Mouse (Mus musculus): Measurements from ENCODE around the gene Fbxo41. TPM values are rescaled to one million over a fixed set of nuclear protein-coding genes. Genes with fewer than 3 reads are reported as not detected.

The Fbxo41 gene
- 39.8 TPM for polyA plus RNA-seq (2015; fragmentation: Illumina TruSeq; extraction: RNeasy Lipid Tissue Mini Kit (QIAGEN cat#74804); ENCODE audit: low read depth, low replicate concordance)

GRCm38 (mm10) chr6:85502911-85503250, at the start of gene Fbxo41:
TSS of gene Fbxo41 (minus strand) at chr6:85502994.

GRCm38 (mm10) chr6:85513531-85513910, 10.7 kb upstream of the Fbxo41 start, which contains the start of gene Egr4:
TSS of gene Egr4 (minus strand) at chr6:85513589.

GRCm38 (mm10) chr6:85451664-85452410, 51.0 kb downstream of the Fbxo41 start, which contains the start of gene Pradc1:
TSS of gene Pradc1 (minus strand) at chr6:85451970.

GRCm38 (mm10) chr6:85450697-85451663, 51.8 kb downstream of the Fbxo41 start, which contains the start of gene Cct7:
TSS of gene Cct7 (plus strand) at chr6:85451514.

DNA sequence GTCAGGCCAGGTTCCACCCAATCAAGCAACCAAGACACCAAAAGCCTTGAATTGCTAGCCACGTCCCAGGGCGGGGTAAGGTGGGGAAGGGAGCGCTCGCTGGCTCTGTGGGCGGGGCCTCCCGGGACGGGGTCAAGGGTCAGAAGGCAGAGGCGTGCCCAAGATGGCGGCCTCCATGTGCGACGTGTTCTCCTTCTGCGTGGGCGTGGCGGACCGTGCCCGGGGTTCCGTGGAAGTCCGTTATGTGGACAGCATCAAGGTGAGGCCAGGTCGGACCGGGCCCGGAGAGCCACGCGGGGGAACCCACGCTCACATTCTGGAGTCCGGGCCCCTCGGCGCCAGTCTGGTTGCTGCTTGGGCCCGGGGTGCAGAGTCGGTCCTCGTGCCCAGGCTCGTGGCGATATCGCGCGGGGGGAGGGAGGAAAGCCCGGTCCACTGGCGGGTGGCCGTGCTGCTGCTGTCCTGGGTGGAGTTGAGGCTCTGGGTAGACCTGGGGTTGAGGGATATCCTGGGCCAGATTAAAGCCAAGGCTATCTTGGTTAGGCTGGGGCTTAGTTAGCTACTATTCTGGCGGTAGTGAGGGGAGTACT, 70.9 kb downstream of the Fbxo41 start, which contains the start of gene Smyd5:
Gene Smyd5, plus strand, starts transcription at position 148 of the 590 bp plus-strand sequence.

GRCm38 (mm10) chr6:85423836-85424379, 78.9 kb downstream of the Fbxo41 start, which contains the start of gene Noto:
TSS of gene Noto (plus strand) at chr6:85423886.

Other genes starting within 250 kb of the Fbxo41 start
- gene Sfxn5, start 169.6 kb downstream of the Fbxo41 start, polyA plus RNA-seq (2015; fragmentation: Illumina TruSeq; extraction: RNeasy Lipid Tissue Mini Kit (QIAGEN cat#74804); ENCODE audit: low read depth, low replicate concordance), result 115 TPM
- gene Rab11fip5, start 128.4 kb downstream of the Fbxo41 start, polyA plus RNA-seq (2015; fragmentation: Illumina TruSeq; extraction: RNeasy Lipid Tissue Mini Kit (QIAGEN cat#74804); ENCODE audit: low read depth, low replicate concordance), result 54.4 TPM
- not detected for gene Noto, start 79.1 kb downstream of the Fbxo41 start, polyA plus RNA-seq (2015; fragmentation: Illumina TruSeq; extraction: RNeasy Lipid Tissue Mini Kit (QIAGEN cat#74804); ENCODE audit: low read depth, low replicate concordance)
- gene Smyd5, start 71.0 kb downstream of the Fbxo41 start, polyA plus RNA-seq (2015; fragmentation: Illumina TruSeq; extraction: RNeasy Lipid Tissue Mini Kit (QIAGEN cat#74804); ENCODE audit: low read depth, low replicate concordance), result 45.7 TPM
- gene Cct7, start 51.5 kb downstream of the Fbxo41 start, polyA plus RNA-seq (2015; fragmentation: Illumina TruSeq; extraction: RNeasy Lipid Tissue Mini Kit (QIAGEN cat#74804); ENCODE audit: low read depth, low replicate concordance), result 246 TPM
- gene Pradc1, start 51.0 kb downstream of the Fbxo41 start, polyA plus RNA-seq (2015; fragmentation: Illumina TruSeq; extraction: RNeasy Lipid Tissue Mini Kit (QIAGEN cat#74804); ENCODE audit: low read depth, low replicate concordance), result 38.3 TPM
- gene Egr4, start 10.6 kb upstream of the Fbxo41 start, polyA plus RNA-seq (2015; fragmentation: Illumina TruSeq; extraction: RNeasy Lipid Tissue Mini Kit (QIAGEN cat#74804); ENCODE audit: low read depth, low replicate concordance), result 17.8 TPM
- gene Alms1, start 84.5 kb upstream of the Fbxo41 start, polyA plus RNA-seq (2015; fragmentation: Illumina TruSeq; extraction: RNeasy Lipid Tissue Mini Kit (QIAGEN cat#74804); ENCODE audit: low read depth, low replicate concordance), result 3.9 TPM
- gene Nat8f7, start 210.2 kb upstream of the Fbxo41 start, polyA plus RNA-seq (2015; fragmentation: Illumina TruSeq; extraction: RNeasy Lipid Tissue Mini Kit (QIAGEN cat#74804); ENCODE audit: low read depth, low replicate concordance), result 1.00 TPM